Mouse (Mus musculus) forebrain, postnatal 0 days (tissue): ENCODE measurements around the gene Camkv. TPM values are rescaled to one million over a fixed set of nuclear protein-coding genes. Genes with fewer than 3 reads are reported as not detected.

Experiments used
- ATAC-seq: fragments of 200-750 bp; cut with Nextera tagmentation; 2 replicates; pipeline ENCODE4 v1.8.0; 2017; ENCODE audit warnings: mild to moderate bottlenecking, moderate library complexity
- DNase-seq: peaks from one replicate; pipeline ENCODE4 v3.0.0-alpha.2; 2015
- H3K27ac ChIP-seq: fragments of 300-500 bp; sonication (generic); 2 replicates; pipeline ENCODE4 v1.5.1; 2014; ENCODE audit warnings: low read depth, mild to moderate bottlenecking, antibody characterized with exemption, low read length, moderate library complexity, mixed read lengths
- H3K27me3 ChIP-seq: fragments of 300-500 bp; sonication (generic); 2 replicates; pipeline ENCODE4 v1.6.1; 2014; ENCODE audit warnings: mild to moderate bottlenecking, low read length, mixed read lengths; ENCODE audit not compliant: insufficient read depth
- H3K36me3 ChIP-seq: fragments of 300-500 bp; sonication (generic); 2 replicates; pipeline ENCODE4 v1.6.1; 2014; ENCODE audit warnings: mild to moderate bottlenecking, moderate library complexity; ENCODE audit not compliant: insufficient read depth
- H3K4me1 ChIP-seq: fragments of 300-500 bp; sonication (generic); 2 replicates; pipeline ENCODE4 v1.6.1; 2014; ENCODE audit warnings: antibody characterized with exemption; ENCODE audit not compliant: insufficient read depth
- H3K4me2 ChIP-seq: fragments of 300-500 bp; sonication (generic); 2 replicates; pipeline ENCODE4 v1.6.1; 2014; ENCODE audit warnings: low read depth, mild to moderate bottlenecking, moderate library complexity
- H3K4me3 ChIP-seq: fragments of 300-500 bp; sonication (generic); 2 replicates; pipeline ENCODE4 v1.5.1; 2014; ENCODE audit warnings: low read depth, low read length, mixed read lengths
- H3K9ac ChIP-seq: fragments of 300-500 bp; sonication (generic); 2 replicates; pipeline ENCODE4 v1.6.1; 2014; ENCODE audit warnings: mild to moderate bottlenecking
- H3K9me3 ChIP-seq: fragments of 300-500 bp; sonication (generic); 2 replicates; pipeline ENCODE4 v1.6.1; 2016; ENCODE audit warnings: low read length
- CTCF ChIP-seq: sonication (generic); IDR thresholded peaks from 2 replicates; pipeline ENCODE4 v1.5.1; 2016; ENCODE audit warnings: antibody characterized with exemption, control low read depth, low read depth
- WGBS: fragments of 180-500 bp; shearing (Covaris S2); extraction: QIAGEN DNeasy Blood & Tissue Kit; methylation state at CpG from one replicate; pipeline ENCODE4 v1.1.7; 2014; 5-methylcytosine and 5-hydroxymethylcytosine counted together
- polyA plus RNA-seq: library from polyadenylated mRNA; unstranded; fragments of >200 nt; fragmentation: Nextera tagmentation; extraction: Ambion mirVana; gene quantifications from 2 replicates; pipeline ENCODE4 v1.2.1, GENCODE M21; 2015
- total RNA-seq: library from RNA; depleted of rRNA; stranded (reverse); fragments of >200 nt; gene quantifications from 2 replicates; pipeline ENCODE4 v1.2.3, GENCODE M21; 2014; rRNA removed

The Camkv gene
- total and polyA plus RNA-seq, 2 experiments from 2014 or later = 197 to 228 TPM

- Histone ChIP-seq H3K27ac (no peak overlapping the region), H3K4me2 (no peak overlapping the region), H3K27me3 (no peaks in the 10 kb centered on the region), H3K9me3 (no peaks in the 10 kb centered on the region), H3K4me3 (no peak overlapping the region), H3K9ac (no peak overlapping the region), H3K36me3 (no peaks in the 10 kb centered on the region), H3K4me1 (peaks cover 2% of the 10 kb centered on the region; the same call in 1 of the 2 replicates)
- TF ChIP-seq CTCF = no peak
- 79% methylated on average over 3 of the region's 3 CpGs for WGBS
- DNase-seq (no peak), ATAC-seq (no peak)
These were observed 52.5 kb downstream of the Camkv start for GRCm38 (mm10) chr9:107987950-107988349.

GRCm38 (mm10) chr9:107992197-107992596 is 56.7 kb downstream of the Camkv start, which contains the start of gene Cdhr4:
TSS of gene Cdhr4 (plus strand) at chr9:107992497.
- WGBS = 70% methylated on average over 2 of the region's 2 CpGs
- no peak within 1 kb of the TSS for H3K4me3 ChIP-seq
- no peak for TF ChIP-seq CTCF

GRCm38 (mm10) chr9:107993013-107993412 is 57.5 kb downstream of the Camkv start:
- DNase-seq (no peak), ATAC-seq (no peak)
- no peaks in the 10 kb centered on the region for H3K9me3 ChIP-seq
- TF ChIP-seq CTCF = no peak
- 77% methylated on average over 11 of the region's 11 CpGs for WGBS
- H3K4me3 ChIP-seq = no peak overlapping the region
- H3K4me1 ChIP-seq = no peaks in the 10 kb centered on the region
- no peaks in the 10 kb centered on the region for H3K36me3 ChIP-seq
- no peak overlapping the region for H3K27ac ChIP-seq
- H3K4me2 ChIP-seq = no peak overlapping the region
- no peaks in the 10 kb centered on the region for H3K27me3 ChIP-seq
- no peak overlapping the region for H3K9ac ChIP-seq

More at GRCm38 (mm10) chr9:107992197-107992596, 56.7 kb downstream of the Camkv start, which contains the start of gene Cdhr4:
- ATAC-seq = no peak
- Histone ChIP-seq H3K9me3 (no peaks in the 10 kb centered on the region), H3K27me3 (no peaks in the 10 kb centered on the region), H3K9ac (no peak within 1 kb of the TSS), H3K4me1 (no peaks in the 10 kb centered on the region), H3K4me2 (no peak within 1 kb of the TSS), H3K36me3 (no peaks in the 10 kb centered on the region), H3K27ac (no peak within 1 kb of the TSS)
- no peak for DNase-seq

- Histone ChIP-seq H3K36me3 (no peaks in the 10 kb centered on the region), H3K27ac (no peak overlapping the region), H3K9me3 (no peaks in the 10 kb centered on the region), H3K9ac (no peak overlapping the region), H3K4me1 (no peaks in the 10 kb centered on the region), H3K4me3 (no peak overlapping the region), H3K27me3 (no peaks in the 10 kb centered on the region), H3K4me2 (no peak overlapping the region)
- WGBS = 78% methylated on average over 2 of the region's 2 CpGs
- DNase-seq = no peak
- no peak for TF ChIP-seq CTCF
- no peak for ATAC-seq
These were observed 59.0 kb downstream of the Camkv start for GRCm38 (mm10) chr9:107994464-107994863.

- TF ChIP-seq CTCF = no peak
- no peak overlapping the region for H3K9ac ChIP-seq
- H3K27me3 ChIP-seq = no peaks in the 10 kb centered on the region
- ATAC-seq (no peak), DNase-seq (no peak)
- no peak overlapping the region for H3K4me3 ChIP-seq
- H3K4me2 ChIP-seq = no peak overlapping the region
- H3K27ac ChIP-seq = no peak overlapping the region
- WGBS = 93% methylated on average over 21 of the region's 21 CpGs
- no peaks in the 10 kb centered on the region for H3K36me3 ChIP-seq
- no peaks in the 10 kb centered on the region for H3K9me3 ChIP-seq
- no peaks in the 10 kb centered on the region for H3K4me1 ChIP-seq
These were observed 60.0 kb downstream of the Camkv start for GRCm38 (mm10) chr9:107995513-107995912.

GRCm38 (mm10) chr9:107996049-107996448 is 60.6 kb downstream of the Camkv start, which contains the start of gene Gm20662:
TSS of gene Gm20662 (plus strand) at chr9:107996349.
- Histone ChIP-seq H3K27ac (no peak within 1 kb of the TSS), H3K27me3 (no peaks in the 10 kb centered on the region), H3K9me3 (no peaks in the 10 kb centered on the region), H3K4me2 (no peak within 1 kb of the TSS), H3K9ac (no peak within 1 kb of the TSS), H3K36me3 (no peaks in the 10 kb centered on the region), H3K4me1 (no peaks in the 10 kb centered on the region), H3K4me3 (no peak within 1 kb of the TSS)
- WGBS = 92% methylated on average over 5 of the region's 5 CpGs
- DNase-seq = no peak
- no peak for TF ChIP-seq CTCF
- no peak for ATAC-seq

Other genes starting within 250 kb of the Camkv start
- gene Sema3f, start 225.2 kb upstream of the Camkv start, total RNA-seq = 56.6 and 61.4 TPM in 2 replicates
- gene Sema3f, start 225.2 kb upstream of the Camkv start, polyA plus RNA-seq = 7.1 and 7.8 TPM in 2 replicates
- 173 and 208 TPM in 2 replicates for gene Rbm5, start 164.7 kb upstream of the Camkv start, total RNA-seq
- 111 and 152 TPM in 2 replicates for gene Rbm5, start 164.7 kb upstream of the Camkv start, polyA plus RNA-seq
- 77.8 and 78.3 TPM in 2 replicates for gene Rbm6, start 62.4 kb upstream of the Camkv start, total RNA-seq
- 41.4 and 59.5 TPM in 2 replicates for gene Rbm6, start 62.4 kb upstream of the Camkv start, polyA plus RNA-seq
- gene Mon1a, start 47.5 kb upstream of the Camkv start, total RNA-seq = 18.9 and 22.2 TPM in 2 replicates
- gene Mon1a, start 47.5 kb upstream of the Camkv start, polyA plus RNA-seq = 17.4 and 18.1 TPM in 2 replicates
- gene Mst1r, start 28.8 kb upstream of the Camkv start, total RNA-seq = 0.86 and 1.0 TPM in 2 replicates
- 0.48 and 1.0 TPM in 2 replicates for gene Mst1r, start 28.8 kb upstream of the Camkv start, polyA plus RNA-seq
- not detected in 2 replicates for gene Actl11, start 7.2 kb upstream of the Camkv start, total RNA-seq
- not detected in 2 replicates for gene Actl11, start 7.2 kb upstream of the Camkv start, polyA plus RNA-seq
- 11.0 and 15.7 TPM in 2 replicates for gene Traip, start 14.5 kb downstream of the Camkv start, total RNA-seq
- gene Traip, start 14.5 kb downstream of the Camkv start, polyA plus RNA-seq = 11.2 TPM in 2 replicates
- gene Uba7, start 39.8 kb downstream of the Camkv start, total RNA-seq = 3.5 and 4.0 TPM in 2 replicates
- 4.5 and 4.8 TPM in 2 replicates for gene Uba7, start 39.8 kb downstream of the Camkv start, polyA plus RNA-seq
- 0.46 TPM in 1 of 2 replicates, not detected in the other for gene Gm20661, start 47.4 kb downstream of the Camkv start, total RNA-seq
- gene Gm20661, start 47.4 kb downstream of the Camkv start, polyA plus RNA-seq = 0.12 and 0.20 TPM in 2 replicates
- gene Inka1, start 50.2 kb downstream of the Camkv start, total RNA-seq = 6.3 and 7.8 TPM in 2 replicates
- 20.3 and 23.0 TPM in 2 replicates for gene Inka1, start 50.2 kb downstream of the Camkv start, polyA plus RNA-seq
- 3.1 and 4.4 TPM in 2 replicates for gene Cdhr4, start 56.8 kb downstream of the Camkv start, total RNA-seq
- gene Cdhr4, start 56.8 kb downstream of the Camkv start, polyA plus RNA-seq = 0.38 and 0.69 TPM in 2 replicates
- 4.2 and 7.9 TPM in 2 replicates for gene Gm20662, start 60.7 kb downstream of the Camkv start, total RNA-seq
- not detected in 2 replicates for gene Gm20662, start 60.7 kb downstream of the Camkv start, polyA plus RNA-seq
- 240 and 251 TPM in 2 replicates for gene Ip6k1, start 66.8 kb downstream of the Camkv start, total RNA-seq
- gene Ip6k1, start 66.8 kb downstream of the Camkv start, polyA plus RNA-seq = 70.5 and 86.9 TPM in 2 replicates
- gene Gmppb, start 113.6 kb downstream of the Camkv start, total RNA-seq = 17.5 and 18.6 TPM in 2 replicates
- gene Gmppb, start 113.6 kb downstream of the Camkv start, polyA plus RNA-seq = 15.5 and 16.0 TPM in 2 replicates
- 2.9 and 3.4 TPM in 2 replicates for gene Amigo3, start 117.5 kb downstream of the Camkv start, total RNA-seq
- 1.4 and 1.5 TPM in 2 replicates for gene Amigo3, start 117.5 kb downstream of the Camkv start, polyA plus RNA-seq
- 0.10 TPM in 1 of 2 replicates, not detected in the other for gene Mst1, start 144.8 kb downstream of the Camkv start, total RNA-seq
- not detected in 2 replicates for gene Mst1, start 144.8 kb downstream of the Camkv start, polyA plus RNA-seq
- gene Rnf123, start 147.7 kb downstream of the Camkv start, total RNA-seq = 32.0 and 35.8 TPM in 2 replicates
- 25.4 and 37.0 TPM in 2 replicates for gene Rnf123, start 147.7 kb downstream of the Camkv start, polyA plus RNA-seq
- 24.5 and 27.9 TPM in 2 replicates for gene Apeh, start 158.9 kb downstream of the Camkv start, total RNA-seq
- 28.2 and 30.0 TPM in 2 replicates for gene Apeh, start 158.9 kb downstream of the Camkv start, polyA plus RNA-seq